In the genomic region with DNA sequence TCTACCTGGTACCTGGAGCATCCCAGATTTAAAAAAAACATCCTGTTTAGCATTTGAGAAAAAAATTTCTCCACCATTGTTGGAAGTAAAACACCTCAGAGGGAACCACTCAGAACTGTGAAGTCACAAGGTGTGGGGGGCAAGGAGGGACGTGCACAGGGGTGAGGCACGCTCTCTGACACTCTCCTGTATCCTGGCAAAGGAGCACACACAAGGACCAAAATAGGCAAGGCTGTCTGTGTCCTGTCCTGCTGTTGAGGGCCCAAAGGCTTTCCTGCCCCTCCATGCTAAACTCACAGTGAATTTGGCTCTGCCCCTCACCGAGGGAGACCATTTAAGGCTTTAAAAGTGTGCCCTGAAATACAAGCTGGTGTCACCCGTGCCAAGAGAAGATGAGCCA, we compare ENCODE assay signal across 33 mouse cellular contexts. TPM values are rescaled to one million over a fixed set of nuclear protein-coding genes. Genes with fewer than 3 reads are reported as not detected.
DNase-seq lines count a peak whose midpoint lies in the region; ATAC-seq and TF ChIP-seq lines count a peak whose summit lies in the region.
"Had no signal": no experiment of that assay in that cellular context is flagged by ENCODE, and none has a peak within 500 bp of the region (broad histone marks: within the 10 kb centered on the region; RNA-seq: fewer than 3 reads in every experiment).

No protein-coding gene starts in this region.

- ATAC-seq in heart, embryonic 12.5 days (ENCODE audit: insufficient number of reproducible peaks, low FRiP score): no peak
- ATAC-seq in heart, embryonic 15.5 days (replicated peaks; ENCODE audit: insufficient number of reproducible peaks, insufficient read depth, low FRiP score, low read depth): peak; percentile 60
- ATAC-seq in lung, embryonic 14.5 days (ENCODE audit: insufficient read depth): no peak
- ATAC-seq: activated CD4-positive, CD25-positive, alpha-beta regulatory T cell, adult 4 months; forebrain, embryonic 15.5 days; hindbrain, postnatal 0 days; inflammation-experienced regulatory T-cells, adult 6 months; intestine, embryonic 16.5 days had no signal

- no peak overlapping the region for H3K4me3 ChIP-seq in heart, adult 2 months
- no peak overlapping the region for H3K4me3 ChIP-seq in heart, embryonic 12.5 days
- H3K4me3 ChIP-seq in heart, embryonic 15.5 days: no peak overlapping the region
- no peak overlapping the region for H3K4me3 ChIP-seq in lung, embryonic 14.5 days (ENCODE audit: low read depth, low read length)
- H3K4me3 ChIP-seq: embryonic facial prominence, embryonic 10.5 days; embryonic facial prominence, embryonic 13.5 days; erythroblast, embryonic 14.5 days; forebrain, embryonic 12.5 days; forebrain, embryonic 15.5 days had no signal

- intact Hi-C loops in heart, adult 2 months (cut with DNase I): no loop called here

- H3K36me3 ChIP-seq in heart, adult 2 months (ENCODE audit: control insufficient read depth, insufficient read depth, low read length): no peaks in the 10 kb centered on the region
- H3K36me3 ChIP-seq in heart, embryonic 12.5 days: no peaks in the 10 kb centered on the region
- no peaks in the 10 kb centered on the region for H3K36me3 ChIP-seq in heart, embryonic 15.5 days
- H3K36me3 ChIP-seq in lung, embryonic 14.5 days (ENCODE audit: insufficient read depth): no peaks in the 10 kb centered on the region
- H3K36me3 ChIP-seq: embryonic facial prominence, embryonic 10.5 days; embryonic facial prominence, embryonic 13.5 days; forebrain, embryonic 12.5 days; forebrain, embryonic 15.5 days had no signal

- no peak for TF ChIP-seq POLR2A in heart, adult 2 months (IDR thresholded peaks at IDR 0.05; ENCODE audit: insufficient read depth, low read depth, low read length)

- no peaks in the 10 kb centered on the region for H3K79me2 ChIP-seq in heart, adult 2 months (replicated peaks; ENCODE audit: control insufficient read depth, insufficient read depth, low read length)

- no peak overlapping the region for H3K9ac ChIP-seq in heart, adult 2 months (ENCODE audit: low read depth, low read length)
- H3K9ac ChIP-seq in heart, embryonic 12.5 days: no peak overlapping the region
- no peak overlapping the region for H3K9ac ChIP-seq in heart, embryonic 15.5 days
- H3K9ac ChIP-seq in lung, embryonic 14.5 days: no peak overlapping the region
- H3K9ac ChIP-seq: embryonic facial prominence, embryonic 13.5 days; forebrain, embryonic 12.5 days; forebrain, embryonic 15.5 days; hindbrain, embryonic 14.5 days had no signal

- H3K4me2 ChIP-seq in heart, embryonic 12.5 days: no peak overlapping the region
- no peak overlapping the region for H3K4me2 ChIP-seq in heart, embryonic 15.5 days
- H3K4me2 ChIP-seq in lung, embryonic 14.5 days: no peak overlapping the region
- H3K4me2 ChIP-seq: embryonic facial prominence, embryonic 13.5 days; forebrain, embryonic 12.5 days; forebrain, embryonic 15.5 days; hindbrain, embryonic 14.5 days had no signal

- WGBS in heart, adult 2 months: 16% methylated on average over 4 of the region's 4 CpGs
- 7% methylated on average over 4 of the region's 4 CpGs for WGBS in heart, embryonic 12.5 days
- WGBS in heart, embryonic 15.5 days: 5% methylated on average over 4 of the region's 4 CpGs
- WGBS in lung, embryonic 14.5 days: 24% methylated on average over 4 of the region's 4 CpGs

- no peak for TF ChIP-seq CTCF in heart, adult 2 months (IDR thresholded peaks at IDR 0.05)
- TF ChIP-seq CTCF in lung, embryonic 14.5 days (IDR thresholded peaks at IDR 0.05; ENCODE audit: low read depth): no peak

- no peaks in the 10 kb centered on the region for H3K4me1 ChIP-seq in heart, adult 2 months (ENCODE audit: control insufficient read depth, insufficient read depth, low read length)
- H3K4me1 ChIP-seq in heart, embryonic 12.5 days (replicated peaks): peaks cover 24% of the 10 kb centered on the region
- peaks cover 7% of the 10 kb centered on the region; the same call in 1 of the 2 replicates for H3K4me1 ChIP-seq in heart, embryonic 15.5 days (replicated peaks)
- H3K4me1 ChIP-seq in lung, embryonic 14.5 days (ENCODE audit: insufficient read depth): peaks cover 11% of the 10 kb centered on the region; the same call in 1 of the 2 replicates
- H3K4me1 ChIP-seq: embryonic facial prominence, embryonic 13.5 days; forebrain, embryonic 12.5 days; forebrain, embryonic 15.5 days had no signal

- H3K9me3 ChIP-seq in heart, embryonic 12.5 days (replicated peaks): peaks cover 4% of the 10 kb centered on the region; the same call in 1 of the 2 replicates
- H3K9me3 ChIP-seq in heart, embryonic 15.5 days (replicated peaks): no peaks in the 10 kb centered on the region
- H3K9me3 ChIP-seq in lung, embryonic 14.5 days (ENCODE audit: low read depth, low read length): no peaks in the 10 kb centered on the region
- H3K9me3 ChIP-seq: embryonic facial prominence, embryonic 10.5 days; embryonic facial prominence, embryonic 13.5 days; forebrain, embryonic 12.5 days; forebrain, embryonic 15.5 days had no signal

- TF ChIP-seq EP300 in heart, adult 2 months (IDR thresholded peaks at IDR 0.05; ENCODE audit: insufficient read depth, low read depth, low read length): no peak

- H3K27me3 ChIP-seq in heart, adult 2 months (ENCODE audit: control insufficient read depth, insufficient read depth, low read length): peaks cover 17% of the 10 kb centered on the region
- H3K27me3 ChIP-seq in heart, embryonic 12.5 days (replicated peaks): peaks cover 65% of the 10 kb centered on the region
- H3K27me3 ChIP-seq in heart, embryonic 15.5 days: peaks cover 64% of the 10 kb centered on the region
- H3K27me3 ChIP-seq in lung, embryonic 14.5 days (ENCODE audit: insufficient read depth, low read length): peaks cover 47% of the 10 kb centered on the region

- no peak for DNase-seq in heart, adult 2 months
- no peak for DNase-seq in heart, adult 11 months
- DNase-seq in heart, adult 8-10 months (ENCODE audit: low spot score): no peak
- DNase-seq in heart, adult 9 months (ENCODE audit: low spot score in 2 of 2): no peak
- DNase-seq in lung, embryonic 14.5 days: no peak
- no peak for DNase-seq in lung, postnatal 14 days
- DNase-seq: adrenal gland, adult 8-10 months; adrenal gland, postnatal 25 days; cerebellum, adult 11-12 months; cerebellum, adult 8-10 months; cerebellum, postnatal 10 days; cerebellum, postnatal 36 days; embryo, embryonic 11 days; gastrocnemius, postnatal 10 days; gastrocnemius, postnatal 36 days; kidney, adult 18-20 months; kidney, adult 9 months had no signal

- peak overlapping the region; percentile 33; the same call in 1 of the 2 replicates for H3K27ac ChIP-seq in heart, adult 2 months
- H3K27ac ChIP-seq in heart, embryonic 12.5 days (ENCODE audit: poor library complexity, severe bottlenecking): peak overlapping the region; percentile 44
- H3K27ac ChIP-seq in heart, embryonic 15.5 days: peak overlapping the region; percentile 66
- H3K27ac ChIP-seq in lung, embryonic 14.5 days (ENCODE audit: low read depth): peak overlapping the region; percentile 24; the same call in 1 of the 2 replicates
- H3K27ac ChIP-seq: embryonic facial prominence, embryonic 10.5 days; embryonic facial prominence, embryonic 13.5 days; forebrain, embryonic 12.5 days; forebrain, embryonic 15.5 days; hindbrain, embryonic 14.5 days; hindbrain, postnatal 0 days had no signal

RNA-seq across cellular contexts. Expression of a gene that starts 38.5 kb away (rescaled TPM):
- 10 to 100 TPM; 22.6 to 36.9 TPM for total RNA-seq in heart, adult 2 months (2021)
- polyA plus RNA-seq in heart, adult 2 months (2012; rRNA removed): 26.5 and 27.0 TPM in 2 replicates
- polyA plus RNA-seq in heart, embryonic 12.5 days (2016; fragmentation: Nextera tagmentation; extraction: Ambion mirVana): 42.6 and 45.6 TPM in 2 replicates
- 10 to 100 TPM; 22.5 to 44.9 (median 33.8) TPM for total RNA-seq in heart, adult 8-10 months (2022)
- 30.1 and 33.8 TPM in 2 replicates for polyA plus RNA-seq in heart, embryonic 15.5 days (2015; fragmentation: Nextera tagmentation; extraction: Ambion mirVana)
- 57.7 and 59.4 TPM in 2 replicates for polyA plus RNA-seq in lung, embryonic 14.5 days (2014; fragmentation: Nextera tagmentation; extraction: Ambion mirVana)
- total RNA-seq: ES-E14; gastrocnemius, postnatal 36 days; granulocyte monocyte progenitor cell, adult 5-6 weeks; hindbrain, postnatal 0 days had no signal
- polyA plus RNA-seq: activated CD4-positive, CD25-positive, alpha-beta regulatory T cell, adult 4 months; cortical plate, adult 2 months; erythroblast, embryonic 14.5 days; forebrain, embryonic 15.5 days; hindbrain, embryonic 11.5 days; inflammation-experienced regulatory T-cells, adult 6 months; intestine, embryonic 16.5 days had no signal
